Mouse (Mus musculus): ENCODE results near the gene Tpte. TPM values are rescaled to one million over a fixed set of nuclear protein-coding genes. Genes with fewer than 3 reads are reported as not detected.

The Tpte gene
- not detected in 2 replicates for polyA plus RNA-seq (2015; fragmentation: Nextera tagmentation; extraction: Ambion mirVana)

GRCm38 (mm10) chr8:22282999-22283491 lies at the start of gene Tpte:
TSS of gene Tpte (plus strand) at chr8:22283441.
- Histone ChIP-seq H3K9ac (replicated peaks) (no peak within 1 kb of the TSS), H3K4me3 (replicated peaks) (no peak within 1 kb of the TSS), H3K4me2 (replicated peaks) (no peak within 1 kb of the TSS), H3K4me1 (replicated peaks) (no peaks in the 10 kb centered on the region), H3K27ac (no peak within 1 kb of the TSS), H3K27me3 (no peaks in the 10 kb centered on the region), H3K36me3 (no peaks in the 10 kb centered on the region), H3K9me3 (no peaks in the 10 kb centered on the region)
- 64% methylated on average over 2 of the region's 2 CpGs for WGBS
- ATAC-seq, result no peak

- no peak overlapping the region for H3K9ac ChIP-seq (replicated peaks)
- no peak for ATAC-seq
- no peaks in the 10 kb centered on the region for H3K4me1 ChIP-seq (replicated peaks)
- no peaks in the 10 kb centered on the region for H3K36me3 ChIP-seq
- H3K27me3 ChIP-seq, result no peaks in the 10 kb centered on the region
- WGBS, result 90% methylated on average over 9 of the region's 9 CpGs
- no peak overlapping the region for H3K4me2 ChIP-seq (replicated peaks)
- no peaks in the 10 kb centered on the region for H3K9me3 ChIP-seq
- H3K27ac ChIP-seq, result no peak overlapping the region
- H3K4me3 ChIP-seq (replicated peaks), result no peak overlapping the region
Observed at GRCm38 (mm10) chr8:22242986-22243385, 40.3 kb upstream of the Tpte start.

- no peak for ATAC-seq
- no peak overlapping the region for H3K9ac ChIP-seq (replicated peaks)
- H3K36me3 ChIP-seq, result no peaks in the 10 kb centered on the region
- H3K4me1 ChIP-seq (replicated peaks), result no peaks in the 10 kb centered on the region
- H3K9me3 ChIP-seq, result no peaks in the 10 kb centered on the region
- no peak overlapping the region for H3K4me2 ChIP-seq (replicated peaks)
- WGBS, result 67% methylated on average over 1 of the region's 1 CpGs
- no peak overlapping the region for H3K4me3 ChIP-seq (replicated peaks)
- no peak overlapping the region for H3K27ac ChIP-seq
- no peaks in the 10 kb centered on the region for H3K27me3 ChIP-seq
Observed at GRCm38 (mm10) chr8:22245663-22246062, 37.6 kb upstream of the Tpte start.

GRCm38 (mm10) chr8:22247956-22248355 lies 35.3 kb upstream of the Tpte start:
- Histone ChIP-seq H3K27ac (no peak overlapping the region), H3K36me3 (no peaks in the 10 kb centered on the region), H3K9ac (replicated peaks) (no peak overlapping the region), H3K9me3 (no peaks in the 10 kb centered on the region), H3K4me2 (replicated peaks) (no peak overlapping the region), H3K4me1 (replicated peaks) (no peaks in the 10 kb centered on the region), H3K4me3 (replicated peaks) (no peak overlapping the region), H3K27me3 (no peaks in the 10 kb centered on the region)
- no peak for ATAC-seq
- 72% methylated on average over 12 of the region's 12 CpGs for WGBS

DNA sequence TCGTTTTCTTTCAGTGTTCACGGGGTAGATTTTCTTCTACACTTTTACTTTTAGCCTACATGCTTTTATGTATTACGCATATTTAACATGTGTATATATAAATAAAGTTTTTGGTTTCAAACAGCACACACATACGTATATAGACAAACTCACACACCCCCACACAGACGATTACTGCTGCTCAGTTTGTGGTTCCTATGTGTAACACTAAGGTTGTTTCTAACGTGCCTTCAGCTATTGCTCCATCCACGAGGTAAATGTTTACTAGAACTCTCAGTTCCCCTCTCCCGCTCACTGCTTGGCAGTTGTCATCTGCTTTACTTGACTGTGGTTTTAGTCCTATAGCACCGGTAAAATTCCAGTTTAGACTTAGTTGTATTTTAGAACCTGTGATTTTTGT lies 34.2 kb upstream of the Tpte start:
- Histone ChIP-seq H3K9me3 (no peaks in the 10 kb centered on the region), H3K4me3 (replicated peaks) (no peak overlapping the region), H3K4me2 (replicated peaks) (no peak overlapping the region), H3K9ac (replicated peaks) (no peak overlapping the region), H3K27ac (no peak overlapping the region), H3K27me3 (no peaks in the 10 kb centered on the region), H3K36me3 (no peaks in the 10 kb centered on the region), H3K4me1 (replicated peaks) (no peaks in the 10 kb centered on the region)
- no peak for ATAC-seq
- 89% methylated on average over 9 of the region's 9 CpGs for WGBS

GRCm38 (mm10) chr8:22258946-22259450 lies 24.2 kb upstream of the Tpte start:
- 87% methylated on average over 18 of the region's 18 CpGs for WGBS
- no peak overlapping the region for H3K4me3 ChIP-seq (replicated peaks)

GRCm38 (mm10) chr8:22259531-22259930 lies 23.7 kb upstream of the Tpte start:
- no peak overlapping the region for H3K9ac ChIP-seq (replicated peaks)
- H3K9me3 ChIP-seq, result no peaks in the 10 kb centered on the region
- no peak for ATAC-seq
- 67% methylated on average over 12 of the region's 12 CpGs for WGBS
- no peak overlapping the region for H3K4me2 ChIP-seq (replicated peaks)
- no peak overlapping the region for H3K27ac ChIP-seq
- H3K4me1 ChIP-seq (replicated peaks), result no peaks in the 10 kb centered on the region
- H3K27me3 ChIP-seq, result no peaks in the 10 kb centered on the region
- peaks cover 11% of the 10 kb centered on the region for H3K36me3 ChIP-seq
- no peak overlapping the region for H3K4me3 ChIP-seq (replicated peaks)

More at GRCm38 (mm10) chr8:22258946-22259450, 24.2 kb upstream of the Tpte start:
- Histone ChIP-seq H3K27ac (no peak overlapping the region), H3K9me3 (no peaks in the 10 kb centered on the region), H3K4me2 (replicated peaks) (no peak overlapping the region), H3K9ac (replicated peaks) (no peak overlapping the region), H3K36me3 (peaks cover 11% of the 10 kb centered on the region), H3K4me1 (replicated peaks) (no peaks in the 10 kb centered on the region), H3K27me3 (no peaks in the 10 kb centered on the region)
- no peak for ATAC-seq

- Histone ChIP-seq H3K4me1 (replicated peaks) (no peaks in the 10 kb centered on the region), H3K9me3 (no peaks in the 10 kb centered on the region), H3K4me2 (replicated peaks) (no peak overlapping the region), H3K27ac (no peak overlapping the region), H3K4me3 (replicated peaks) (no peak overlapping the region), H3K36me3 (peaks cover 11% of the 10 kb centered on the region), H3K27me3 (no peaks in the 10 kb centered on the region), H3K9ac (replicated peaks) (no peak overlapping the region)
- WGBS, result 51% methylated on average over 9 of the region's 9 CpGs
- ATAC-seq, result no peak
Observed at GRCm38 (mm10) chr8:22260091-22260722, 23.0 kb upstream of the Tpte start.

DNA sequence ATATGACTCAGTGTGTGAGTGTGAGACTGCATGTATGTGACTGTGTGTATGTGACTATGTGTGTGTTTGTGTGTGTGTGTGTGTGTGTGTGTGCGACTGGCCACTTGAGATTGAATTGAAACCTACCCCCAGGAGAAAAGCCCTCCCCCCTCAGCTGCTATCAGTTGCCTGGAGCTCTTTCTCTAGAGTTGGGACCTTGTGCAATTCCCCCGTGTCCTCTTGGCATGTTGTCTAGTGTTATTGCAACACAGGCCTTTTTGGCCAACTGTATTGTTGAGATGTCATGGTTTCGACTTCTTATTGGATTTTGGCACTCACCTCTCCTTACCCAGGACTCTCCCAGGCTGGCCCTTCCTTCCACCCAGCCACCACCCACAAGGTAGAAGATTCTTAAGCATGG lies 21.0 kb upstream of the Tpte start:
- Histone ChIP-seq H3K36me3 (peaks cover 11% of the 10 kb centered on the region), H3K4me2 (replicated peaks) (no peak overlapping the region), H3K27ac (no peak overlapping the region), H3K9ac (replicated peaks) (no peak overlapping the region), H3K4me1 (replicated peaks) (no peaks in the 10 kb centered on the region), H3K4me3 (replicated peaks) (no peak overlapping the region), H3K27me3 (no peaks in the 10 kb centered on the region), H3K9me3 (no peaks in the 10 kb centered on the region)
- 90% methylated on average over 3 of the region's 3 CpGs for WGBS
- no peak for ATAC-seq

DNA sequence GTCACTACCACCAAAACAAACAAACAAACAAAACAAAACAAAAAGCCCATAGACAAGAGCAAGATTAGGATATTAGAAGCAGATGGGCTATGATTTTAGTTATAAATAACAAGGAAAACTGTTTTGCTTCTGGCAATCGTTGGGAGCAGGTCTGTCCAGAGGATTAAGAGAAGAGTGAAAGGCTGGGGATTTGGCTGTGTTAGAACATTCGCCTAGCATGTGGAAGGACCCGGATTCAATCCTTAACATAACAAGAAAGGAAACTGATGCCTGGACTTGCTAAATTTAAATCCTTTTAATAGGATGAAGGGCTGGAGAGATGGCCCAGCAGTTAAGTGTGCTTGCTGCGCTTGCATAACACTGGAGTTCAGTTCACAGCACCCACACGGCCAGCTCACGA lies 18.9 kb upstream of the Tpte start:
- no peak overlapping the region for H3K4me3 ChIP-seq (replicated peaks)
- no peak overlapping the region for H3K9ac ChIP-seq (replicated peaks)
- H3K4me1 ChIP-seq (replicated peaks), result no peaks in the 10 kb centered on the region
- no peaks in the 10 kb centered on the region for H3K9me3 ChIP-seq
- no peak overlapping the region for H3K27ac ChIP-seq
- H3K36me3 ChIP-seq, result no peaks in the 10 kb centered on the region
- H3K27me3 ChIP-seq, result no peaks in the 10 kb centered on the region
- ATAC-seq, result no peak
- no peak overlapping the region for H3K4me2 ChIP-seq (replicated peaks)
- 74% methylated on average over 6 of the region's 6 CpGs for WGBS

- no peaks in the 10 kb centered on the region for H3K9me3 ChIP-seq
- ATAC-seq, result no peak
- WGBS, result 92% methylated on average over 6 of the region's 6 CpGs
- H3K4me2 ChIP-seq (replicated peaks), result no peak overlapping the region
- H3K9ac ChIP-seq (replicated peaks), result no peak overlapping the region
- no peaks in the 10 kb centered on the region for H3K27me3 ChIP-seq
- H3K36me3 ChIP-seq, result no peaks in the 10 kb centered on the region
- no peak overlapping the region for H3K4me3 ChIP-seq (replicated peaks)
- no peaks in the 10 kb centered on the region for H3K4me1 ChIP-seq (replicated peaks)
- H3K27ac ChIP-seq, result no peak overlapping the region
Observed at GRCm38 (mm10) chr8:22264787-22265186, 18.5 kb upstream of the Tpte start.

- Histone ChIP-seq H3K27me3 (no peaks in the 10 kb centered on the region), H3K4me2 (replicated peaks) (no peak overlapping the region), H3K9me3 (no peaks in the 10 kb centered on the region), H3K4me3 (replicated peaks) (no peak overlapping the region), H3K4me1 (replicated peaks) (no peaks in the 10 kb centered on the region), H3K36me3 (no peaks in the 10 kb centered on the region), H3K9ac (replicated peaks) (no peak overlapping the region), H3K27ac (no peak overlapping the region)
- no peak for ATAC-seq
- 95% methylated on average over 1 of the region's 1 CpGs for WGBS
Observed at GRCm38 (mm10) chr8:22265194-22265593, 18.0 kb upstream of the Tpte start.

DNA sequence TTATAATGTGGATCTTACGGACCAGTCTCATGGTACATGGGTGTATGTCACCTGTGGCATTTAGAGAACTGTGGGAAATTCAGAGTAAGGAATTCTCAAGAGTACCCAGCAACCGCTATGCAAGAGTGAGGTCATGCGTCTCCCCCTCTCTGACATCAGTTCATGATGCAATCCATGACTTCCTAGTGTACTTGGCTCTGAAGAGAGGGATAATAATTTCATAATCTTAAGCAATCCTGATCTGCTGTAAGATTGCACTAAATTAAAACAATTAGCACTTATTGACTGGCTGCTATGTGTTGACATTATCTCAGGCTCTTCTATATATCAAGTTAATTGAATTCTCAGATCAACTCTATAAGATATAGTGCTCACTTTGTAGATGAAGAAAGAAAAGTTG lies 16.4 kb upstream of the Tpte start:
- 96% methylated on average over 3 of the region's 3 CpGs for WGBS
- H3K4me2 ChIP-seq (replicated peaks), result no peak overlapping the region

More for the DNA sequence above, 16.4 kb upstream of the Tpte start:
- Histone ChIP-seq H3K27me3 (no peaks in the 10 kb centered on the region), H3K9ac (replicated peaks) (no peak overlapping the region), H3K4me3 (replicated peaks) (no peak overlapping the region), H3K9me3 (no peaks in the 10 kb centered on the region), H3K27ac (no peak overlapping the region), H3K4me1 (replicated peaks) (no peaks in the 10 kb centered on the region), H3K36me3 (no peaks in the 10 kb centered on the region)
- ATAC-seq, result no peak
